Mouse (Mus musculus) embryo, embryonic 9.5 days (tissue): ENCODE results near the gene Obscn.

ENCODE experiments used
- DNase-seq: peaks from one replicate; pipeline ENCODE4 v3.0.0-alpha.2; 2017; ENCODE audit errors: extremely low spot score

Obscn gene

GRCm38 (mm10) chr11:58983691-58984341 lies 152.4 kb downstream of the Obscn start:
- DNase-seq: no peak

GRCm38 (mm10) chr11:58982471-58983097 lies 153.6 kb downstream of the Obscn start:
- DNase-seq: no peak

GRCm38 (mm10) chr11:58981541-58982447 lies 154.4 kb downstream of the Obscn start:
- DNase-seq: no peak

- no peak for DNase-seq
Measured at GRCm38 (mm10) chr11:58980381-58980990, 155.7 kb downstream of the Obscn start.

GRCm38 (mm10) chr11:58979661-58980060 lies 156.5 kb downstream of the Obscn start:
- no peak for DNase-seq

- DNase-seq: no peak
Measured at GRCm38 (mm10) chr11:58979183-58979582, 157.0 kb downstream of the Obscn start.

GRCm38 (mm10) chr11:58978706-58979030 lies 157.5 kb downstream of the Obscn start:
- no peak for DNase-seq

- no peak for DNase-seq
Measured at GRCm38 (mm10) chr11:58978027-58978705, 158.0 kb downstream of the Obscn start, which contains the start of gene Trim11. TSS of gene Trim11 (plus strand) at chr11:58978093.

GRCm38 (mm10) chr11:58977607-58978026 lies 158.6 kb downstream of the Obscn start:
- peak; percentile 74 for DNase-seq

GRCm38 (mm10) chr11:58977150-58977549 lies 159.1 kb downstream of the Obscn start:
- peak; percentile 40 for DNase-seq

- no peak for DNase-seq
Measured at GRCm38 (mm10) chr11:58974414-58974813, 161.8 kb downstream of the Obscn start.

GRCm38 (mm10) chr11:58971796-58972195 lies 164.4 kb downstream of the Obscn start:
- no peak for DNase-seq

- DNase-seq: no peak
Measured at GRCm38 (mm10) chr11:58970831-58971530, 165.2 kb downstream of the Obscn start.

GRCm38 (mm10) chr11:58969659-58970058 lies 166.5 kb downstream of the Obscn start:
- DNase-seq: no peak

GRCm38 (mm10) chr11:58969027-58969426 lies 167.2 kb downstream of the Obscn start:
- DNase-seq: no peak

GRCm38 (mm10) chr11:58968551-58968950 lies 167.7 kb downstream of the Obscn start:
- DNase-seq: no peak

GRCm38 (mm10) chr11:58967346-58967745 lies 168.9 kb downstream of the Obscn start:
- DNase-seq: no peak

- no peak for DNase-seq
Measured at GRCm38 (mm10) chr11:58965001-58965760, 171.0 kb downstream of the Obscn start.

- no peak for DNase-seq
Measured at GRCm38 (mm10) chr11:58964216-58964615, 172.0 kb downstream of the Obscn start.

- no peak for DNase-seq
Measured at GRCm38 (mm10) chr11:58963543-58963942, 172.7 kb downstream of the Obscn start.
